Comparison of ENCODE assay signal across 8 mouse cellular contexts in the genomic region with DNA sequence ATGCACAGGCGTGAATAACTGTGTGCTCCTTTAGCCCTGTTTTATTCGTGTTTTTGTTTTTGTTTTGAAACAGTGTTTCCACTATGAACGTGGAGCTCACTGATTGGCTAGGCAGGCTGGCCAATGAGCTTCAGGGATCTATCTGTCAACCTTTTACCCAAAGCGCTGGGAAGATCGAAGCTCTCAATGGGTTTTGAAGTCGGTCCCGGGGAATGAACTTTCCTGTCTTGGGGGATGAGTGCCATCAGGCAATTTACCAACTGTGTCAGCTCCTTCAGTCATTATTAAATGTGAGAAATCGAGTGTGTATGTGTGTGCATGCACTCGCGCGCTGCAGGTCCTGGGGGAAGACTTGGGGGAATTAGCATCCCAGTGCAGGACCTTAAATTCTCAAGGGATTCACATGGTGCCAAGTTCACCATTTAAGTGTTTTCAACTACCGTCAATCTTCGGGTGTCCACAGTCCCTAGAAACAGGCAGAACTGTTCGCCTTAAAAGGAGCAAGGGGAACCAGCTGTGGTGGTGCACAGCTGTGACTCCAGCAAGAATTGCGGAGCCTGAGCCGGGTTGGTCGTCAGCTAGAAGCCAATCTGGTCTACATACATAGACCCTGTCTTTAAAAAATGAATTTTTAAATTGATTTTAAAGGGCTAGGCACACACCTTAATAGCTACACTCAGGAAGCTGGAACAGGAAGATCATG. TPM values are rescaled to one million over a fixed set of nuclear protein-coding genes. Genes with fewer than 3 reads are reported as not detected.
DNase-seq lines count a peak whose midpoint lies in the region; ATAC-seq and TF ChIP-seq lines count a peak whose summit lies in the region.

No protein-coding gene starts in this region.

- H3K4me2 ChIP-seq in forebrain, embryonic 13.5 days = peak overlapping the region; percentile 95
- peak overlapping the region; percentile 94 for H3K4me2 ChIP-seq in kidney, embryonic 16.5 days (replicated peaks; ENCODE audit: low read depth, low read length)

- 29% methylated on average over 17 of the region's 17 CpGs for WGBS in forebrain, embryonic 13.5 days
- WGBS in kidney, embryonic 16.5 days = 23% methylated on average over 17 of the region's 17 CpGs

- 0 out of 2 replicates have a peak overlapping the region, but pooled peaks have one; percentile 26 for H3K27ac ChIP-seq in forebrain, embryonic 13.5 days
- H3K27ac ChIP-seq in kidney, embryonic 16.5 days (ENCODE audit: low read length) = no peak overlapping the region

- H3K36me3 ChIP-seq in G1E (replicated peaks) = peaks cover 30% of the 10 kb centered on the region
- H3K36me3 ChIP-seq in forebrain, embryonic 13.5 days (ENCODE audit: poor library complexity, severe bottlenecking) = no peaks in the 10 kb centered on the region
- no peaks in the 10 kb centered on the region; the same call in 1 of the 2 replicates for H3K36me3 ChIP-seq in kidney, embryonic 16.5 days (ENCODE audit: insufficient read depth, low read length)

- peak overlapping the region; percentile 96; the same call in 1 of the 2 replicates for H3K4me3 ChIP-seq in G1E (ENCODE audit: low read depth, low read length)
- H3K4me3 ChIP-seq in forebrain, embryonic 13.5 days = peak overlapping the region; percentile 95
- peak overlapping the region; percentile 98 for H3K4me3 ChIP-seq in kidney, embryonic 16.5 days (ENCODE audit: low read length)

- H3K4me1 ChIP-seq in G1E (ENCODE audit: insufficient read depth, low read depth, low read length) = peaks cover 47% of the 10 kb centered on the region
- peaks cover 53% of the 10 kb centered on the region for H3K4me1 ChIP-seq in forebrain, embryonic 13.5 days
- peaks cover 40% of the 10 kb centered on the region for H3K4me1 ChIP-seq in kidney, embryonic 16.5 days (ENCODE audit: insufficient read depth, low read length)

- H3K9ac ChIP-seq in forebrain, embryonic 13.5 days = peak overlapping the region; percentile 89
- peak overlapping the region; percentile 92 for H3K9ac ChIP-seq in kidney, embryonic 16.5 days (replicated peaks; ENCODE audit: low read length)

- no peaks in the 10 kb centered on the region for H3K9me3 ChIP-seq in G1E (replicated peaks)
- H3K9me3 ChIP-seq in forebrain, embryonic 13.5 days (replicated peaks) = no peaks in the 10 kb centered on the region
- H3K9me3 ChIP-seq in kidney, embryonic 16.5 days (ENCODE audit: low read length) = no peaks in the 10 kb centered on the region

- ATAC-seq in G1E (ENCODE audit: extremely low read depth, insufficient number of reproducible peaks, low FRiP score, poor library complexity, severe bottlenecking) = peak; percentile 37; the same call in 1 of the 2 replicates
- 0 out of 2 replicates have a peak, but pooled peaks have one; percentile 5 for ATAC-seq in forebrain, embryonic 13.5 days
- ATAC-seq in kidney, embryonic 16.5 days (ENCODE audit: low FRiP score, low TSS enrichment) = no peak
- ATAC-seq in megakaryocyte-erythroid progenitor cell, adult 5-6 weeks (replicated peaks; ENCODE audit: low FRiP score, low TSS enrichment, poor library complexity, severe bottlenecking) = 0 out of 2 replicates have a peak, but pooled peaks have one; percentile 40

- H3K27me3 ChIP-seq in G1E (ENCODE audit: insufficient read depth, low read length) = no peaks in the 10 kb centered on the region
- no peaks in the 10 kb centered on the region for H3K27me3 ChIP-seq in forebrain, embryonic 13.5 days
- H3K27me3 ChIP-seq in kidney, embryonic 16.5 days (ENCODE audit: insufficient read depth, low read length) = no peaks in the 10 kb centered on the region

- peak; percentile 62 for DNase-seq in cerebellum, adult 9-10 months
- no peak for DNase-seq in cerebellum, adult 8-10 months
- peak; percentile 28 for DNase-seq in G1E (ENCODE audit: low spot score)
- DNase-seq in left cerebral cortex, postnatal 25 days (ENCODE audit: low spot score in 2 of 2) = no peak
- no peak for DNase-seq in gastrocnemius, postnatal 25 days

- intact Hi-C loops in left cerebral cortex, postnatal 25 days (cut with DNase I) = no loop called here

- no peak for TF ChIP-seq CTCF in G1E (IDR thresholded peaks at IDR 0.05; ENCODE audit: low read depth, low read length)

RNA-seq across cellular contexts. Expression of gene Foxk1, which starts 1.0 kb away (rescaled TPM):
- total RNA-seq in G1E (2014; fragmentation: Nextera tagmentation) (26.9 and 29.5 TPM in 2 replicates), G1E (2017) (4.9 and 5.5 TPM in 2 replicates)
- 39.3 and 42.7 TPM in 2 replicates for polyA plus RNA-seq in G1E (2012)
- polyA plus RNA-seq in forebrain, embryonic 13.5 days (2015; fragmentation: Nextera tagmentation; extraction: Ambion mirVana) = 3.1 and 3.3 TPM in 2 replicates
- polyA plus RNA-seq in kidney, embryonic 16.5 days (2015; fragmentation: Nextera tagmentation; extraction: Ambion mirVana) = 3.6 and 4.4 TPM in 2 replicates
- 12.3 and 17.0 TPM in 2 replicates for total RNA-seq in megakaryocyte-erythroid progenitor cell, adult 5-6 weeks (2014; fragmentation: Nextera tagmentation)
- 6.4 and 6.8 TPM in 2 replicates for total RNA-seq in megakaryocyte-erythroid progenitor cell, adult 5-6 weeks (2017)
- 10 to 100 TPM; 38.7 to 40.5 TPM for total RNA-seq in left cerebral cortex, postnatal 25 days (2021)
- total RNA-seq in gastrocnemius, postnatal 25 days (2021) = 10 to 100 TPM; 10.5 to 12.1 TPM

Comparison
In these comparisons a context has a peak if more than half of its experiments do, and no peak if none do; other contexts are left out.
1. DNase-seq: peak in cerebellum, adult 9-10 months (single experiment) and G1E (single experiment); none in cerebellum, adult 8-10 months (single experiment), left cerebral cortex, postnatal 25 days (0 of 2) and gastrocnemius, postnatal 25 days (single experiment).
2. Peak in every context shown above with its lines, with median percentiles within 50 percentile points of each other: H3K4me3 ChIP-seq.